Mouse (Mus musculus): ENCODE measurements around the gene Col24a1.

Col24a1 gene

DNA sequence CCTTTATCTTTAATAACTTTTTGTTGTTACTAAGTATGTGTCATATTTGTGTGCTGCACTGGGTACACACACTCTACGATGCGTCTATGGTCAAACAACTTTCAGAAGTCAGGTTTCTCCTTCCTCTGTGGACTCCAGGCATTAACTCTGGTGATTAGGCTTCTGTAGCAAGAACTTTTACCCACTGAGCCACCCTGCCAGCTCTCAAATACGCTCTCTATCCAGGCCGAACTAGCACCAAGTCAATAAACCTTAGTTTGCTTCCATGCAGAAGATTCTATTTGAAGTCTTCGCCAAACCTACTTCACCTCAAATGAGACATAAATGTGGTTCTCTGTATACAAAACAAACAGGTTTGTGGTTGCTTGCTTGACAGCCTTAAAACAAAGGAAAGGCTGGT lies 267.4 kb downstream of the Col24a1 start:
- DNase-seq (ENCODE audit: low read depth, low spot score), result no peak

DNA sequence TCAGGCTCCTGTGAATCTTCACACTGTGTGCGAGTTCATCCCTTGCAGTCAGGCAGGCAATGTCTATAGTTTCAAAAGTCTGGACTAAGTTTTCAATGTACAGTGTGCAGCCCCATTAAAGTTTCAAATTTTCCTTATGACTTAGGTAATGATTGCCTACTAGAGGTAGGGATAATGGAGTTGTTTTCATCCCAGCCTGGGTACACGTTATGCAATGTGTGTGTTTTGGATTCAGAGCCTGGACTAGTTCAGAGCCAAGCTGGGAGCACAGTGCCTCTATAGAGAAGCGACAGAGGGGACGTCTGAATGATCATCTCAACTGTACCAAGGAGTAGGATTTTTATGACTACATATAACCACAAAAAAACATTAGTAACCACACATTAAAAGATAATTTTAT lies 267.8 kb downstream of the Col24a1 start:
- no peak for DNase-seq (ENCODE audit: low read depth, low spot score)

DNA sequence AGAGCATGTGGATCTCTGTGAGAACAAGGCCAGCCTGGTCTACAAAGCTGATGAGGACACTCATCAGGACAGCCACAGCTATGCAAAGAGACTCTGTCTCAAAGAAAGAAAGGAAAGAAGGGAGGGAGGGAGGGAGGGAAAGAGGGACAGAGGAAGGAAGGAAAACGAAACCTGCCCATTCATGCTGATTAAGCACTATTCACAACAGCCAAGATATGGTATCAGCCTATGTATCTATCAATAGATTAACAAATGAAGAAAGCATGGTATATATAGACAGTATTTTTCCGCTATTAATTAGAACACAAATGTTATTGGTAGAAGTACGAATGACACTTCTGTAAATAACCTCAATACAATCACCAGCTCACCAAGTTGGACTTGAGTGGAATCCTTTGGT lies 282.2 kb downstream of the Col24a1 start:
- DNase-seq (ENCODE audit: low read depth, low spot score), result no peak

DNA sequence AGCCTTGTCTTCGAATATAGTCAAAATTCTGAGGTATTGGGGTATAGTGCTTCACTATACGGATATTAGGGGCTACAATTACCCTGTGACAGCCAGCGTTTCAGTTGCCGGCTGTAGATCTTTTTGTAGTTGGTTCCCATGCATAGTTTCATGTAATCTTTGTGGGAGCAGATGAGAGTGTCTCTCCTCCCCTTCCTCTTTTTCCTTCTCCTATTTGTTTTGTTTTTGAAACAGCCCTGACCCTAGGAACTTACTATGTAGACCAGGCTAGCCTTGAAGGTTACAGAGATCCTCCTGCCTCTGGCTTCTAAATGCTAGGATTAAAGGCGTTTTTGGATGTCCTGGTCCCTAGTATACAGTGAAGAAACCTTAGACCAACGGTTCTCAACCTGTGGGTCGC lies 283.1 kb downstream of the Col24a1 start:
- DNase-seq (ENCODE audit: low read depth, low spot score), result no peak

DNA sequence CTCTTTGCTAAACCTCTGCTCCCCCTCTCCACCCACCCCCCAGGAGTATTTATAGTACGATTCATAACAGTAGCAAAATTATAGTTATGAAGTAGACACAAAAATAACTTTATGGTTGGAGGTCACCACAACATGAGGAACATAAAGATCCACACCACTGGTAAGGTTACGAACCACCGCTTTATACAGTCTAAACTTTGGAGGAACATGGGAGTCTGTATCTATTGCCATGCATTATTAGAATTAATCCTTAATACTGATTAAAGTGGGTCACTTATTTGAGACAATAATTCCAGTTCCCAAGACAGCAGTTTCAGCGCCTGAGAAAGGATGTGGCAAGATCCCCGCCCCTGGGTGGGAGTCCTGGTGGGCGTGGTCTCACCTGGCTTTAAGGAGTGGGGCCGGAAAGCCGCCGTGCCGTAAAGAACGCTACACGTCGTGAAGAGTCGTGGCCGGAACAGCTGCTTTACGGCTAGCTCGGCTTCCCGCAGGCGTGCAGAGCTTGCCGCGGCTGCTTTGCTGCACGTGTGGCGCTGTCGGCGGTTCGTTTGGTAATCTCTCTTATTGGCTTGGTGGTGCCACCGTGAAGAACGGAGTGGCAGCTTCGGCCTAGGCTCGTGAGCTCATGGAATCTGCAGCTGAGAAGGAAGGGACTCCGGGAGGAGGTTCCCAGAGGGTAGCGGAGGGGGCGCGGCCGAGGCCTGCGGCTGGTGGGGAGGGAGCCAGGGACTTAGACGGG lies 283.6 kb downstream of the Col24a1 start, which contains the start of gene Znhit6:
Gene Znhit6, plus strand, starts transcription at position 463 of the 739 bp plus-strand sequence.
- peak; percentile 90 for DNase-seq (ENCODE audit: low read depth, low spot score)

DNA sequence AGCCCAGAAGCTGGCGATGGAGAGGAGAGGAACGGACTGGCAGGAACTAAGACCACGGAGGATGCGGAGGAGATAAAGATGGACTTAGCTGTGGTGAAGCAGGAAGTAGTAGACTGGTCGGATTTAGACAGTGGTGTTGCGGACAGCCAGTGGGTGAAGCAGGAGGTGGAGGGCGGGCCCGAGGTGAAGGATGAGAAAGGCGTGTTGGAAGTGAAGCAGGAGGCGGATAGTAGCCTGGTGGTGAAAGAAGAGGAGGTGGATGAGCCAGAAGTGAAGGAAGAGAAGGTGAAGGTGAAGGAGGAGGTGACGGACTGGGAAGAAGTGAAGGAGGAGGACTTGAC lies 284.2 kb downstream of the Col24a1 start:
- no peak for DNase-seq (ENCODE audit: low read depth, low spot score)

DNA sequence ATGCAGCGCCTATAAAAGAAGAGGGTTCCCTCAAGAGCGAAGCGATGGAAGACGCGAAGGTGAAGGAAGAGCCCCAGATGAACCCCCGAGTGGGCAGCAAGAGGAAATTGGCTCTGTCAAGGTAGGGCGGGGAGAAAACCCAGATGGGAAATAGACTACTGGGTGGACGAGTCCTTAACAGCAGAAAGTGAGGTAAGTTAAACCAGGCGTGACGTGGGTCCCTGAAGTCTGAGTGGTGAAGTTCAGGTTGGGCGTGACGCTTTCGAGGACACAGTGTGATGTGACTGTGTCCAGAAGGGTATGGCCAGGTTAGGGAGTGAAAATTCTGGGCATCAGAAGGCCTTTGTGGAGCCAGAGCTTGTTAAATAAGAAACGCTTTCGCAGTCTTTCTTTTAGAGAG lies 284.6 kb downstream of the Col24a1 start:
- DNase-seq (ENCODE audit: low read depth, low spot score), result no peak

DNA sequence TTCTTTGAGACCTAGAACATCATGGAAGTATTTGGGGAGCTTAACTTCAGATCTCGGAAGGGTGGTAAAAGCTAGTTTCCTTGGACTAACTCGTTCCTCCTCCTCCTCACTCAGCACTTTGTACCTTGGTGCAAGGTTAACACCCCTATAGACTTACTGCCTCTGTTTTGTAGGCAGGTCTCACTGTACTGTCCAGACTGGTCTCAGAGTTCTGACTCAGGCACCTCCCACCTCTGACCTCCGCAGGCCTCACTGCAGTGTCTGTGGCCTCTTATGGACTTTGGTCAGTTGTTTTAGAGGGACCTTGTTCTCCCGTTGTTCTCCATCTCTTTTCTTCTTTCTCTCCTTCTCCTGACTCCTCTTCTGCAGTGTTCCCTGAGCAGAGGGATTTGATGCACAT lies 290.8 kb downstream of the Col24a1 start:
- no peak for DNase-seq (ENCODE audit: low read depth, low spot score)

DNA sequence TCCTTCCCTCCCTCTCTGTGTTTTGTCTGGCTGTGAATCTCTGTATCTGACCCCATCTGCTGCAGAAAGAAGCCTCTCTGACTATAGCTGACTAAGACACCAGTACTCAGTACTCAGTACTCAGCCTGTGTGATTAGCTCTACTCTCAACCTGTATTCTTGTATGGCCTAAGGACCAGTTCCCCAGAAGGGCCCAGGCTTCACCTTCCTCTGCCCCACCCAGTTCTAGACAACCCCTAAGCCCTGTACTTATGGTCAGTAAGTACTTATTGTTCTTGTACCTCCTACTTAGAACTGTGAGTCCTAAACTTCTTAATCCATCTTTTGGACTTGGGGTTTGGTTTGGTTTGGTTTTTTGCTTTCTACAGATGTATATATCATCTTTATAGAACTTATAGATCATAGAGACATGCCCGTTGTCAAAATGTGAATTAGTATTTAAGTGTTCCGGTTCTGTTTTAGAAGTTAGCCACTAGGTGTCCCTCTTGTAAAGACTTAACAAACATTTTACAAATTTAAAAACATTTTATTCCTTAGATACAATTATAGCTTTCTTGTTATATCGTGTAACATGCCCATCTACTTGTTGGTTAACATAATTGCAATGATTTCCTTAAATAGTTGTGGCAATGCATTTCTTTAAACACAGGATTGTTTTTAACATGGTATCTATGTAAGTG lies 291.4 kb downstream of the Col24a1 start:
- DNase-seq (ENCODE audit: low read depth, low spot score), result no peak

DNA sequence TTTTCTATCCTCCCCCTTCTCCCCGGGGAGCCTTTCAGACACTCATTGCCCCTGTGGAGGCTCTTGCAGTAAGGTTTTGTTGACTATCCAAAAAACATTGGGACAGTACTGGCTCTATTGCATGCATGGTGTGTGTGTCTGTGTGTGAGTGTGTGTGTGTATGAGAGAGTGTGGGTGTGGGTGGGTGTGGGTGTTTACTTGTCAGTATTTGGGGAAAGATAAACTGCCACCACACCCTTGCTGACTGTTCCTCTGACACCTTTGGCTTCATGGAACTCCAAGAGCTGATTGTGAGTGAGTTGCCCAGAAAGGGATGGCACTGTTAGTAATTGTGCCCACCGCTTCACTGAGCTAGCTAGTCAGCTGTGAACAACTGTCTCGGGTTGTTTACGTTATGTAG lies 298.3 kb downstream of the Col24a1 start:
- DNase-seq (ENCODE audit: low read depth, low spot score), result no peak

DNA sequence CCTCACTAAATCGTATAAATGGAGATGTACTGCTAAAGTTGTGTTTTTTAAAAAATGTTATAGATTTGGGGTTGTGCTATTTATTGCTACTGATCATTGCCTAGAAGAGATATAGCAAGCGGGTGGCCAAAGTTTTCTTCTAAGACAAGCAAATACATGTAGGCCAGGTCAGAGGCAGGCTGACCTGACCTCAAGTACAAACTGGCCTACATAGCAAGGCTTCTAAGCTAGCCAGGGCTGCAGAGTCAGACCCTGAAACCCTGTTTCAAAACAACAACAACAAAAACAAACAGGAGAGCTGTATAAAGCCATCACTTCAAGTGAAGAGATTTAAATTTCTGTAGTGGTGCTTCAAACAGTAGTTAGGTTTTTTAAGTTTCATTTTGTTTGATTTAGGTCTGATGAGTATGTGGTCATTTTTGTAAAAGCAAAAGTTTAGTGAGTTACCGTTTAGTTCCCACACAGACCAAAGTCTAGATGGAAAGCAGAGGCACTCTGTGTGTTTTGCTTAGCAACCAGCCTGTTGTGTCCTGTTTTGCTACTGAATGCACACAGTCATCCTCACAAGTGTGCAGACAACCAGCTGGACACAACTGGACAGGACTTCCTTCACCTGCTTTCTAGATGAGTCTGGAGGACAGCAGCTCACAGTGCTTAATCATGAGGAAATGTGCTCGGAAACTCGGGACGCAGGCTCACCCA lies 299.7 kb downstream of the Col24a1 start:
- no peak for DNase-seq (ENCODE audit: low read depth, low spot score)

DNA sequence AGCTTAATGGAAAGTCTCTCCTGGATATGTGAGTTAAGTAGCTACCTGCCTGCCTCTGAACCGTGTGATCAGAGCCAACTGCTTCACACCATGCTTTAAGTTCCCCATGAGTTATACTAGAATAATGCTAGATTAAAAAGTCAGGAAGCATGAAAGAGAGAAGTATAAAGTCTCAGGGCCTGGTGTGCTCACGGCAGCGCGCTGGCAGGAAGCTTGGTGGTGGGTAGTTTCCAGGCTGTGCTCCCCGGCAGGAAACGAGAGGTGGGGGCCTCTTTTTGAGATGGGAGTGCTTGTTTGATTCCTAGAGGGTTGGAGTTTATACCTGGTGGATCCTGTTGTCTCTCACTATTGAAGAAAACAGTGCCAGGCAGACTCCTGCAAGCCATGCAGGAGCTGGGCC lies 303.1 kb downstream of the Col24a1 start:
- DNase-seq (ENCODE audit: low read depth, low spot score), result no peak

DNA sequence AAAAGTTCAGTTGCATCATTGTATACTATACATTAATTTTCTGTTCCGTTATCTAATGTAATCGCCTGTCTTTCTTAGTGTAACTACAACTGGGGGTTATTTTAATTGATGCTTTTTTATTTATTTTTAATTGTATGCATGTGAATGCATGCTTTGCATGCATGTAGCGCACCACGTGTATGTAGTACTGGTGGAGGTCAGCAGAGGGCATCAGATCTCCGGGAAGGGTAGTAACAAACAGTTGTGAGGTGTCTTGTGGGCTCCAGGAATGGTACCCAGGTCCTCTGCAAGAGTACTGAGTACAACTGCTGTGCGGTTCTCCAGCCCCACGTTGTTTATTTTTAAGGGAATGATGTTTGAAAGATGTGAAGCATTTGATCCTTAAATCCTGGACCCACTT lies 306.8 kb downstream of the Col24a1 start:
- no peak for DNase-seq (ENCODE audit: low read depth, low spot score)

DNA sequence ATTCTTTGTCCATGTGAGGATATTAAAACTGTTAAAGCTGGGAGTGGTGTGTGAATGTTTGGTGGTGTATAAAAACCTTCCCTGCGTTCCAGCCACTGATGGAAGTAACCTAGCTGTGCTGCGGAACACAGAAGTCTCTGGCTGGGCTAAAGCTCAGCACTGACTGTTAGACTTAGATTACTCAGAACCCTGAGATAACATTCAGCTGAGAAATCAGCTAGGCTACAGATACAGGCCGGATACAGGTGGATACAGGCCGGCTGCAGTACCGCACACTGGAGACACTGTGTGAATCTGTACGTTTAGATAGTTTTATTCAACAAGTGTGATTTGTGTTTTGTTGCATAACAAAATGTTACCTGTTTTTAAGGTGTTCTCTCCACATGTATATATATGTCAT lies 308.5 kb downstream of the Col24a1 start:
- no peak for DNase-seq (ENCODE audit: low read depth, low spot score)

DNA sequence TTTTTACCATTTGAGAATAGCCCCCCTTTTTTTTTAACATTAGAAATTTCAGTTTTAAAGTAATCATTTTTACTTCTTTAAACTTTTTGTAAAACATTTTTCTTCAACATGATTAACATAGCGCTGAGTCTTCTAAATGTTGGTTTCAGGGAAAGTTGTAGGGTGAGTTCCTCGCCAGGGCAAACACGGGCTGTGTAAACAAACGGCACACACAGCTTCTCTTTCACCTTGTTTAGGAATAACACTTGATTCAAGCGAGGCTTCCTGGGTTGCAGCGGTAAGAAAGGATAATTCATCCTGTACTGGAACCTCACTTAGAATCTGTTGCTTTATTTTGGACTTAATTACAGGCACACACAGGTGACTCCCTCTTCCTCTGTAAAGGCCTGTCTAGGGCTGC lies 309.1 kb downstream of the Col24a1 start:
- DNase-seq (ENCODE audit: low read depth, low spot score), result no peak
